Mouse (Mus musculus): ENCODE measurements at regions not wholly inside any gene's neighbourhood (a gene's known extent, or its start where the extent isn't known, plus 50 kb on each side); places are given as distances from the start of the nearest gene placed in this dataset.

DNA sequence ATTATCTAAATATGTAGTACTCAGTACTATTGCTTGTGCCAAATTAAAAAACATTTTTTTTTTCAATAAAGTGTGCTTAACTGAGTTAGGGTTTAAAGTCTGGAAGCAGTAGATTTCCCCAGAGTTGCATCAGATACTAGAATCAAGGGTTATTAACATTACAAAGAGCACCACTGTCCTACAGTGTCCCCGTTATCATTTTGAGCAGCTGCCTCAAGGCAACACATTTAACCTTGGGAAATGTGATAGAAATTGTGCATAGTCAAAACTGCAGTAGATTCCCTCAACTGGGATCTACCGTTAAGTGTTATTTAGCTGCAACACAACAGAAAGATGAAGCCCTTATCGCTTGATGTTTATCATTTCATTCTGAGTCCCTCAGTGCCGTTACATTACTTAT is 408.3 kb upstream of the Got2 start:
- Histone ChIP-seq H3K27me3 (ENCODE audit: poor library complexity, severe bottlenecking) (no peaks in the 10 kb centered on the region), H3K9me3 (no peaks in the 10 kb centered on the region), H3K4me3 (no peak overlapping the region), H3K36me3 (replicated peaks) (no peaks in the 10 kb centered on the region), H3K27ac (no peak overlapping the region), H3K4me1 (no peaks in the 10 kb centered on the region)
- no peak for DNase-seq (ENCODE audit: extremely low spot score, low spot score)
- 87% methylated on average over 4 of the region's 4 CpGs for WGBS

DNA sequence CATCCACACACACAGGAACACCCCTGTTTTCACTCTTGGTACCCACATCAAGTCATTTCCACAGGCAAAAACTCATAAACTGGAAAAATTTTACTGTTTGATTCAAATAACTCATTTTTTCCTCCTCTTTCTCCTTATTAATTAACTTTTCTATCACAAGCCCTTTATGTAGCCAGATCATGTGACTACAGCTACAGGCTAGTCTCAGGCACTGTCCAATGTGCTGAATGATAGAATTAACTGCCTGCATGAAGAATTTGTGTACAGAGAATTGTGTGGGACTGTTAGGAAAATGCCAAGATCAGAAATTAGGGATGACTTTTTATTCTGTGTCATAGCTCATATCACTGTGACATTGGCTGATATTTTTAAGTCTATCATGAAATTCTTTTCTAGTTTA is 402.4 kb upstream of the Got2 start:
- Histone ChIP-seq H3K4me1 (peaks cover 7% of the 10 kb centered on the region), H3K36me3 (replicated peaks) (no peaks in the 10 kb centered on the region), H3K27me3 (ENCODE audit: poor library complexity, severe bottlenecking) (no peaks in the 10 kb centered on the region), H3K27ac (no peak overlapping the region), H3K9me3 (no peaks in the 10 kb centered on the region), H3K4me3 (no peak overlapping the region)
- no peak for DNase-seq (ENCODE audit: extremely low spot score, low spot score)

DNA sequence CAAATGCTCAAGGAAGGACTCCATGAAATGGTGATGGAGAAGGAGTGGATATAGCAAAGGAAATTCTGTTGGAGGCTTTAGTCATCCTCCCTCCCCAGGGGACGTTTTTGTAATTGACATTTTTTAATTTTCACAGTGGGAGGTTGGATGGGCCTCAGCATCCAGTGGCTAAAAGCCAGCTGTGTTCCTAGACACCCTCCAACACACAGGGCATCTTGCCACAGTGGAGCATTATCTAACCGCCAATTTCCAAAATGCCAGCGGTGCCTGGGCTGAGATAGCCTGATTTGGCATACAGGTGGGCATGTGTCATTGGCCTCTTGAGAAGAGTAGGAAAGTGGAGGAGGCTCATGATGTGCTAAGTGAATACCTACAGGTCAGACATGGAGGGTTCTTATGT is 401.2 kb upstream of the Got2 start:
- Histone ChIP-seq H3K9me3 (no peaks in the 10 kb centered on the region), H3K27me3 (ENCODE audit: poor library complexity, severe bottlenecking) (no peaks in the 10 kb centered on the region), H3K27ac (no peak overlapping the region), H3K4me3 (no peak overlapping the region), H3K36me3 (replicated peaks) (no peaks in the 10 kb centered on the region), H3K4me1 (peaks cover 7% of the 10 kb centered on the region)
- no peak for DNase-seq (ENCODE audit: extremely low spot score, low spot score)
- 79% methylated on average over 3 of the region's 3 CpGs for WGBS

DNA sequence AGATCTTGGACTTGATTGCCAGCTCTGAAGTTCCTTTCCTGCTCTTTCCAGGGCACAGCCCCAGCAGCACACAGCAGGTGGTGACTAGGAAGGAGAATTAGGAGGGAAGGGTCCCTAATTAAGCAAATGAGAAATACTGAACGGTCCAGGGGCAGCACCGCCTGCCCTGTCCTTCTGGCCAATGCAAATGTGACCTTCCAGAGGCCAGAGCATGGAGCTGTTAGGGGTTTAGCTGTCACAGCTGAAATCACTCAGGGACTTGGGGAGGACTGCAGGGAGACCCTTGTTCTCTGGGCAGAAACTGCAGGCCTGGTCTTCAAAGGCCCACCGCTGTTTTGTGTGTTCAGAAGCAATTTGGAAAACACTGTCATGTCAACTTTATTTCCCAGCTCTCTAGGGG is 400.2 kb upstream of the Got2 start:
- H3K9me3 ChIP-seq: no peaks in the 10 kb centered on the region
- no peaks in the 10 kb centered on the region for H3K36me3 ChIP-seq (replicated peaks)
- no peak overlapping the region for H3K4me3 ChIP-seq
- H3K27me3 ChIP-seq (ENCODE audit: poor library complexity, severe bottlenecking): no peaks in the 10 kb centered on the region
- no peak for DNase-seq (ENCODE audit: extremely low spot score, low spot score)
- H3K4me1 ChIP-seq: peaks cover 7% of the 10 kb centered on the region
- 0 out of 2 replicates have a peak overlapping the region, but pooled peaks have one; percentile 35 for H3K27ac ChIP-seq
- WGBS: 22% methylated on average over 3 of the region's 3 CpGs

DNA sequence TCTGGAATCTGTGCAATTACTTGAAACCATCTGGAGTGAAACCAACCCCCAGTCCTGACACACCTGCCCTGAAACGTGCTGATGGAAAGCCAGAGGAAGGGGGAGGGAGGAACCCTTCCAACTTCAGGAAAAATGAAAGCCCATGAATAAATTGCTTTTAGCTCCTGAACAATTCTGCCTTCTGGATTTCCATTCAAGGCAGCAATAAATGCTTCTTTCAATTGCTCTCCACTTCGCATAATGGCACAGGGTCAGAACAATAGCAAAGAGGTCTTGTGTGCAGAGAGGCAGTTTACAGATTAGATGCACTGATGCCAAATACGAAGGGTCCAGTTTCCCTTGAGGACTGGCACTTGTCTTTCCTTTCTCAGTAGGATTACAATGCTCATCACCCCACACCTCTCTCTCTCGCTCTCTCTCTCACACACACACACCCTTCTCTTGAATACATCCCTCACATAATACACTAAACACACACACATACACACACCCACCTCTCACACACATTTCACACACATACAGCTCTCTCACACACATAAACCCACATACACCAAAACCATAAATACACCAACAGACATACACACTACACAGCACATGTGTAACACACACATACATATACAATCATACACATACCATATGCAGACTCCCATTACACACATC is 389.3 kb upstream of the Got2 start:
- H3K36me3 ChIP-seq (replicated peaks): no peaks in the 10 kb centered on the region
- WGBS: 32% methylated on average over 4 of the region's 4 CpGs
- 0 out of 2 replicates have a peak overlapping the region, but pooled peaks have one; percentile 51 for H3K27ac ChIP-seq
- H3K27me3 ChIP-seq (ENCODE audit: poor library complexity, severe bottlenecking): no peaks in the 10 kb centered on the region
- DNase-seq (ENCODE audit: extremely low spot score, low spot score): no peak
- H3K9me3 ChIP-seq: no peaks in the 10 kb centered on the region
- H3K4me1 ChIP-seq: peaks cover 25% of the 10 kb centered on the region
- H3K4me3 ChIP-seq: no peak overlapping the region

- Histone ChIP-seq H3K27me3 (ENCODE audit: poor library complexity, severe bottlenecking) (no peaks in the 10 kb centered on the region), H3K36me3 (replicated peaks) (no peaks in the 10 kb centered on the region), H3K27ac (peak overlapping the region; percentile 51; the same call in 1 of the 2 replicates), H3K4me1 (peaks cover 25% of the 10 kb centered on the region), H3K9me3 (no peaks in the 10 kb centered on the region), H3K4me3 (no peak overlapping the region)
- WGBS: 65% methylated on average over 5 of the region's 5 CpGs
- DNase-seq (ENCODE audit: extremely low spot score, low spot score): no peak
Observed at GRCm38 (mm10) chr8:96277058-96277457, 388.7 kb upstream of the Got2 start.

DNA sequence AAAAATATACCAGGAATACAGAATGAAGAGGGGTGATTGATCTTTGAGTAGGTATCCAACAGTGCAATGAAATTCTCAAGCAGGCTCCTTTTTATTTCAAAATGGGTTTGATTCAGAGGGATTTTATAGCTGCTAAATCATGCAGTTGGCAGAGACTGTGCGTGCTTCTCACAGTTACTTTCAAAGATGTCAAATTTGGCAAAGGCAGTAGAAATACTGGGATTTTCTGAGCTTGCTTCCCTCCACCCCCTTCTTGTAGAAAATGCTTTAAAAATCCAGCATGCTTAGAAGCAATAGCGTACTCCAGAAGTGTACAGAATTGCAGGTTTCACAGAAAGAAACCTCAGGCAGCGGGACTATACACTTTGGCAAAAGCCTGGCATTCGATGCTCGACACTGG is 367.9 kb upstream of the Got2 start:
- DNase-seq (ENCODE audit: extremely low spot score, low spot score): no peak
- H3K27ac ChIP-seq: no peak overlapping the region
- H3K4me3 ChIP-seq: no peak overlapping the region
- no peaks in the 10 kb centered on the region for H3K27me3 ChIP-seq (ENCODE audit: poor library complexity, severe bottlenecking)
- no peaks in the 10 kb centered on the region for H3K9me3 ChIP-seq
- H3K36me3 ChIP-seq (replicated peaks): no peaks in the 10 kb centered on the region
- 82% methylated on average over 5 of the region's 5 CpGs for WGBS
- H3K4me1 ChIP-seq: peaks cover 7% of the 10 kb centered on the region; the same call in 1 of the 2 replicates

- no peaks in the 10 kb centered on the region for H3K36me3 ChIP-seq (replicated peaks)
- no peak for DNase-seq (ENCODE audit: extremely low spot score, low spot score)
- peaks cover 7% of the 10 kb centered on the region; the same call in 1 of the 2 replicates for H3K4me1 ChIP-seq
- WGBS: 72% methylated on average over 5 of the region's 5 CpGs
- no peaks in the 10 kb centered on the region for H3K9me3 ChIP-seq
- no peak overlapping the region for H3K27ac ChIP-seq
- no peaks in the 10 kb centered on the region for H3K27me3 ChIP-seq (ENCODE audit: poor library complexity, severe bottlenecking)
- no peak overlapping the region for H3K4me3 ChIP-seq
Observed at GRCm38 (mm10) chr8:96255811-96256210, 367.5 kb upstream of the Got2 start.

DNA sequence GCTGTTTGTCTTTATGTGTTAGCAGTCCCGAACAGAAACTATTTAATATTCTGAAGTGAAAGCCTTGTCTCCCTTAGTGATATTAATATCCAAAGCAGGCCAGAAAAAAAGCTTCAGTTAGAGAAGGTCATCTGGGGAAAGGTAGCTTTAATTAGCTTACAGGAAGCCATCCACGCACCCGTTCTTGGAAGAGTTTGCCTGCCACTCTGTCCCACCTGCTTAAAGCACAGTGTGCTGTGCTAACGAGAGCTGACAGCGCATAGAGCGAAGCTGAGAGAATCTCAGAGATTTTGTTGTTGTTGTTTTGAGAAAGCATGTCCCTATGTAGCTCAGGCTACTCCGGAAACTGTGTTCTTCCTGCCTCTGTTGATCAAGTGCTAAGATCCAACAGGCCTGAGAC is 357.7 kb upstream of the Got2 start:
- H3K27me3 ChIP-seq (ENCODE audit: poor library complexity, severe bottlenecking): no peaks in the 10 kb centered on the region
- no peaks in the 10 kb centered on the region for H3K9me3 ChIP-seq
- H3K4me1 ChIP-seq: peaks cover 14% of the 10 kb centered on the region
- 72% methylated on average over 7 of the region's 7 CpGs for WGBS
- DNase-seq (ENCODE audit: extremely low spot score, low spot score): no peak
- no peak overlapping the region for H3K27ac ChIP-seq
- H3K4me3 ChIP-seq: no peak overlapping the region
- no peaks in the 10 kb centered on the region for H3K36me3 ChIP-seq (replicated peaks)

DNA sequence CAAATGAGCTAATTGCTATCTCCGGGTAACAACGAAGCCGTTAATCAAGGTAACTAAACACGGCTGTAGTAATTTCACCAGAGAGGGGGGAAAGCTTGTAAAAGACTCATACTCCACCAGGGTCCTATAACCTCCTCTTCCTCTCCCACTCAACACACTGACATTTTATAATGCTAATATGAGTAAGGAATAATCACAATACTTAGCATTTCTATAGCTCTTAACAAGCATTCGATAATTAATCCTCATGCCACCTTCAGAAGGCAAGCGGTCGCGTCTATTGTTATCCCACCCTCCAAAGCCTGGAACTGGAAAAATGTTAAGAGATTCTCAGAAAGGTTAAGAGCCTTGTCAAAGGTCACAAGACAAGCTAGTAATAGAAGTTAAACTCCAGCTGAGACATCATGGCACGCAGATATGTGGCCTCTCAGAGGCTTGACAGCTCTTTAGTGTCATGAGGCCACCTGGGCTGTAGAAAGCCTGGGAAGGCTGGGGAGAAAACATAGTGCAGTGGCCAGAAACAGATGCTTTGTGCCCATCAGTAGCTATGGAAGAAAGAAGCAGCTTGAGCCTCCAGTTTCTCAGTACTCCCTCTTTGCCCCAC is 356.3 kb upstream of the Got2 start:
- Histone ChIP-seq H3K36me3 (replicated peaks) (no peaks in the 10 kb centered on the region), H3K27me3 (ENCODE audit: poor library complexity, severe bottlenecking) (no peaks in the 10 kb centered on the region), H3K27ac (no peak overlapping the region), H3K4me1 (peaks cover 14% of the 10 kb centered on the region), H3K9me3 (no peaks in the 10 kb centered on the region), H3K4me3 (no peak overlapping the region)
- WGBS: 48% methylated on average over 9 of the region's 9 CpGs
- DNase-seq (ENCODE audit: extremely low spot score, low spot score): no peak

GRCm38 (mm10) chr8:96238406-96238805 is 350.1 kb upstream of the Got2 start:
- Histone ChIP-seq H3K4me3 (no peak overlapping the region), H3K27ac (no peak overlapping the region), H3K27me3 (ENCODE audit: poor library complexity, severe bottlenecking) (no peaks in the 10 kb centered on the region), H3K9me3 (no peaks in the 10 kb centered on the region), H3K4me1 (peaks cover 4% of the 10 kb centered on the region; the same call in 1 of the 2 replicates), H3K36me3 (replicated peaks) (no peaks in the 10 kb centered on the region)
- DNase-seq (ENCODE audit: extremely low spot score, low spot score): no peak

GRCm38 (mm10) chr8:96237940-96238339 is 349.6 kb upstream of the Got2 start:
- H3K9me3 ChIP-seq: no peaks in the 10 kb centered on the region
- 87% methylated on average over 3 of the region's 3 CpGs for WGBS
- H3K4me1 ChIP-seq: peaks cover 4% of the 10 kb centered on the region; the same call in 1 of the 2 replicates
- H3K36me3 ChIP-seq (replicated peaks): no peaks in the 10 kb centered on the region
- H3K27me3 ChIP-seq (ENCODE audit: poor library complexity, severe bottlenecking): no peaks in the 10 kb centered on the region
- no peak overlapping the region for H3K4me3 ChIP-seq
- no peak overlapping the region for H3K27ac ChIP-seq
- no peak for DNase-seq (ENCODE audit: extremely low spot score, low spot score)

- Histone ChIP-seq H3K27ac (no peak overlapping the region), H3K4me1 (no peaks in the 10 kb centered on the region), H3K9me3 (no peaks in the 10 kb centered on the region), H3K4me3 (no peak overlapping the region), H3K27me3 (ENCODE audit: poor library complexity, severe bottlenecking) (no peaks in the 10 kb centered on the region), H3K36me3 (replicated peaks) (no peaks in the 10 kb centered on the region)
- 35% methylated on average over 4 of the region's 4 CpGs for whole genome bisulfite sequencing
- no peak for DNase-seq (ENCODE audit: extremely low spot score, low spot score)
Observed at GRCm38 (mm10) chr8:96230412-96230811, 342.1 kb upstream of the Got2 start.

Data from forebrain, embryonic 10.5 days (tissue).